ENCODE assay signal across 29 mouse cellular contexts in the genomic region with DNA sequence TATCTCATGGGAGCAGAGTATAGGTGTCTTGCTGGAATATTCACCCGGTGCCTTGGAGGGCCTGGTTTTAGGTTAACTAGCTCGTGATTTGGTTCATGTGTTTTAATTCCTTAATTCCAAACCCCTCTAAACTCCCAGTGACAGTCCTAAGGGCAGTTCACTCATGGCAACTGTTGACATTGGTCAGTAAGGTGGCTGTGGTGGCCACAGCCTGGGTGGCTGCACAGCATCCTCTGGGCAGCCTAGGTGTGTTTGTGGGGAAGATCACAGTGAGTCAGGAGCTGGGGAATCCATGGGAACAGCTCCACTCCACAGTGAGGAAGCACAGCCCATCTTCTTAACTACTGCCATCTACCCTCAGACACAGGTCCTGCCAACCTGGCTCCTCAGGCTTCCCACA. TPM values are rescaled to one million over a fixed set of nuclear protein-coding genes. Genes with fewer than 3 reads are reported as not detected.
"Had no signal": no experiment of that assay in that cellular context is flagged by ENCODE, and none has a peak within 500 bp of the region (broad histone marks: within the 10 kb centered on the region; RNA-seq: fewer than 3 reads in every experiment).

No protein-coding gene starts in this region.

- H3K27me3 ChIP-seq: heart, embryonic 13.5 days; heart, embryonic 15.5 days; hindbrain, embryonic 12.5 days; intestine, embryonic 15.5 days; limb, embryonic 12.5 days; liver, embryonic 13.5 days; liver, embryonic 15.5 days had no signal

- H3K9ac ChIP-seq: heart, embryonic 13.5 days; heart, embryonic 15.5 days; hindbrain, embryonic 12.5 days; hindbrain, embryonic 14.5 days; intestine, embryonic 15.5 days; limb, embryonic 12.5 days; liver, embryonic 13.5 days; liver, embryonic 15.5 days; liver, postnatal 0 days had no signal

- H3K4me2 ChIP-seq: heart, embryonic 11.5 days; heart, embryonic 13.5 days; heart, embryonic 15.5 days; hindbrain, embryonic 12.5 days; hindbrain, embryonic 14.5 days; intestine, embryonic 15.5 days; limb, embryonic 12.5 days; liver, embryonic 11.5 days; liver, embryonic 13.5 days; liver, embryonic 15.5 days had no signal

- H3K27ac ChIP-seq: gastrocnemius, adult 2 months; heart, adult 2 months; heart, embryonic 13.5 days; heart, embryonic 15.5 days; hindbrain, embryonic 10.5 days; hindbrain, embryonic 12.5 days; hindbrain, embryonic 14.5 days; intestine, embryonic 15.5 days; kidney, postnatal 0 days; layer of hippocampus, adult 2 months; left cerebral cortex, adult 2 months; limb, embryonic 10.5 days; limb, embryonic 12.5 days; liver, embryonic 13.5 days; liver, embryonic 15.5 days had no signal

- ATAC-seq: hindbrain, embryonic 16.5 days; inflammation-experienced regulatory T-cells, adult 6 months; intestine, embryonic 15.5 days; intestine, postnatal 0 days; liver, postnatal 0 days had no signal

- H3K36me3 ChIP-seq: heart, embryonic 13.5 days; heart, embryonic 15.5 days; intestine, embryonic 15.5 days; limb, embryonic 12.5 days; liver, embryonic 13.5 days; liver, embryonic 15.5 days had no signal

- DNase-seq: gastrocnemius, adult 2 months; gastrocnemius, postnatal 10 days; gastrocnemius, postnatal 25 days; heart, adult 2 months; heart, postnatal 14 days; heart, postnatal 36 days; liver; liver, embryonic 13.5 days; liver, postnatal 0 days had no signal

- H3K4me3 ChIP-seq: gastrocnemius, adult 2 months; heart, adult 2 months; heart, embryonic 13.5 days; heart, embryonic 15.5 days; hindbrain, embryonic 10.5 days; hindbrain, embryonic 12.5 days; intestine, embryonic 15.5 days; layer of hippocampus, adult 2 months; left cerebral cortex, adult 2 months; limb, embryonic 10.5 days; limb, embryonic 12.5 days; liver, embryonic 13.5 days; liver, embryonic 15.5 days had no signal

- H3K9me3 ChIP-seq: heart, embryonic 13.5 days; heart, embryonic 15.5 days; hindbrain, embryonic 10.5 days; hindbrain, embryonic 12.5 days; intestine, embryonic 15.5 days; limb, embryonic 10.5 days; limb, embryonic 12.5 days; liver, embryonic 13.5 days; liver, embryonic 15.5 days had no signal

- H3K4me1 ChIP-seq: heart, embryonic 13.5 days; heart, embryonic 15.5 days; hindbrain, embryonic 10.5 days; hindbrain, embryonic 12.5 days; intestine, embryonic 15.5 days; limb, embryonic 10.5 days; limb, embryonic 12.5 days; liver, embryonic 13.5 days; liver, embryonic 15.5 days had no signal

RNA-seq across cellular contexts. Expression of gene Gm6408, which starts 35.1 kb away (rescaled TPM):
- polyA plus RNA-seq: heart, adult 2 months; heart, embryonic 11.5 days; heart, embryonic 13.5 days; heart, embryonic 15.5 days; heart, postnatal 0 days; hindbrain, embryonic 10.5 days; hindbrain, embryonic 12.5 days; hindbrain, embryonic 14.5 days; hindbrain, embryonic 16.5 days; inflammation-experienced regulatory T-cells, adult 6 months; intestine, embryonic 15.5 days; intestine, postnatal 0 days; kidney, postnatal 0 days; limb, embryonic 10.5 days; limb, embryonic 12.5 days; liver, embryonic 11.5 days; liver, embryonic 13.5 days; liver, embryonic 15.5 days; liver, postnatal 0 days had no signal

RNA-seq across cellular contexts. Expression of gene Gm6370, which starts 44.5 kb away (rescaled TPM):
- polyA plus RNA-seq: frontal cortex, adult 2 months; heart, adult 2 months; heart, embryonic 11.5 days; heart, embryonic 13.5 days; heart, embryonic 15.5 days; heart, postnatal 0 days; hindbrain, embryonic 10.5 days; hindbrain, embryonic 12.5 days; hindbrain, embryonic 14.5 days; hindbrain, embryonic 16.5 days; inflammation-experienced regulatory T-cells, adult 6 months; intestine, embryonic 15.5 days; intestine, postnatal 0 days; kidney, postnatal 0 days; limb, embryonic 10.5 days; limb, embryonic 12.5 days; limb, embryonic 14.5 days; liver, embryonic 11.5 days; liver, embryonic 13.5 days; liver, embryonic 15.5 days; liver, postnatal 0 days had no signal

RNA-seq across cellular contexts. Expression of gene 4930449I24Rik, which starts 55.6 kb away (rescaled TPM):
- polyA plus RNA-seq: frontal cortex, adult 2 months; heart, adult 2 months; heart, embryonic 11.5 days; heart, embryonic 13.5 days; heart, embryonic 15.5 days; heart, postnatal 0 days; hindbrain, embryonic 10.5 days; hindbrain, embryonic 12.5 days; hindbrain, embryonic 14.5 days; hindbrain, embryonic 16.5 days; inflammation-experienced regulatory T-cells, adult 6 months; intestine, embryonic 15.5 days; intestine, postnatal 0 days; kidney, postnatal 0 days; limb, embryonic 10.5 days; limb, embryonic 12.5 days; limb, embryonic 14.5 days; liver, embryonic 11.5 days; liver, embryonic 13.5 days; liver, embryonic 15.5 days; liver, postnatal 0 days had no signal
